Mouse (Mus musculus) brain, embryonic 14.5 days (tissue): Measurements from ENCODE around the gene Kcnip4. TPM values are rescaled to one million over a fixed set of nuclear protein-coding genes. Genes with fewer than 3 reads are reported as not detected.
A peak's percentile ranks its signal among the peaks of the same experiment; 100 is the strongest.

Experiments
- DNase-seq: peaks from one replicate; pipeline ENCODE4 v3.0.0-alpha.2; 2011; ENCODE audit warnings: low read depth
- CTCF ChIP-seq: fragments of 200-500 bp; IDR thresholded peaks from 2 replicates; pipeline ENCODE4 v1.5.1; 2012; ENCODE audit warnings: inconsistent platforms, mild to moderate bottlenecking, moderate library complexity, borderline replicate concordance; ENCODE audit not compliant: insufficient read depth, insufficient read length; ENCODE audit errors: extremely low read depth
- POLR2A ChIP-seq: fragments of 200-500 bp; IDR thresholded peaks from 2 replicates; pipeline ENCODE4 v1.6.1; 2012; ENCODE audit warnings: mild to moderate bottlenecking, inconsistent platforms, borderline replicate concordance; ENCODE audit not compliant: poor library complexity, insufficient read depth, insufficient read length, severe bottlenecking; ENCODE audit errors: extremely low read depth
- polyA plus RNA-seq: library from polyadenylated mRNA; depleted of rRNA; stranded (reverse); fragments of >200 nt; gene quantifications from 2 replicates; pipeline ENCODE4 v1.2.3, GENCODE M21; 2012

The Kcnip4 gene
- polyA plus RNA-seq, 1 experiment, result 7.5 TPM

- TF ChIP-seq CTCF (no peak), POLR2A (no peak)
- peak; percentile 59 for DNase-seq
Observed at GRCm38 (mm10) chr5:48599481-48600040, 925.1 kb downstream of the Kcnip4 start.

- no peak for DNase-seq
- no peak for TF ChIP-seq CTCF
- no peak for TF ChIP-seq POLR2A
Observed at GRCm38 (mm10) chr5:48588014-48588413, 936.7 kb downstream of the Kcnip4 start.

- TF ChIP-seq POLR2A (no peak), CTCF (no peak)
- DNase-seq, result peak; percentile 47
Observed at GRCm38 (mm10) chr5:48583431-48583830, 941.3 kb downstream of the Kcnip4 start.

GRCm38 (mm10) chr5:48563996-48564587 is 960.6 kb downstream of the Kcnip4 start:
- no peak for TF ChIP-seq CTCF
- no peak for TF ChIP-seq POLR2A
- no peak for DNase-seq

- no peak for TF ChIP-seq POLR2A
- TF ChIP-seq CTCF, result no peak
- DNase-seq, result no peak
Observed at GRCm38 (mm10) chr5:48551753-48552152, 973.0 kb downstream of the Kcnip4 start.

- TF ChIP-seq CTCF, result no peak
- no peak for TF ChIP-seq POLR2A
- DNase-seq, result no peak
Observed at GRCm38 (mm10) chr5:48545825-48546224, 978.9 kb downstream of the Kcnip4 start.

- TF ChIP-seq POLR2A, result no peak
- no peak for TF ChIP-seq CTCF
- DNase-seq, result no peak
Observed at GRCm38 (mm10) chr5:48544784-48545734, 979.6 kb downstream of the Kcnip4 start.

GRCm38 (mm10) chr5:48518035-48518434 is 1006.7 kb downstream of the Kcnip4 start:
- peak; percentile 16 for DNase-seq
- TF ChIP-seq CTCF, result no peak
- no peak for TF ChIP-seq POLR2A

GRCm38 (mm10) chr5:48513354-48513753 is 1011.4 kb downstream of the Kcnip4 start:
- peak; percentile 5 for DNase-seq
- TF ChIP-seq POLR2A, result no peak
- no peak for TF ChIP-seq CTCF

- TF ChIP-seq POLR2A (no peak), CTCF (no peak)
- no peak for DNase-seq
Observed at GRCm38 (mm10) chr5:48511357-48511756, 1013.4 kb downstream of the Kcnip4 start.

GRCm38 (mm10) chr5:48510241-48510640 is 1014.5 kb downstream of the Kcnip4 start:
- peak; percentile 17 for DNase-seq

More at GRCm38 (mm10) chr5:48510241-48510640, 1014.5 kb downstream of the Kcnip4 start:
- TF ChIP-seq CTCF (no peak), POLR2A (no peak)
